Mouse (Mus musculus) heart, embryonic 12.5 days (tissue): ENCODE measurements around the gene Art5. TPM values are rescaled to one million over a fixed set of nuclear protein-coding genes. Genes with fewer than 3 reads are reported as not detected.

Experiments
- ATAC-seq: fragments of 200-750 bp; cut with Nextera tagmentation; 2 replicates; pipeline ENCODE4 v1.8.0; 2017; ENCODE audit warnings: moderate TSS enrichment, moderate library complexity; ENCODE audit not compliant: insufficient number of reproducible peaks, low FRiP score
- H3K27ac ChIP-seq: fragments of 300-500 bp; sonication (generic); 2 replicates; pipeline ENCODE4 v1.5.1; 2016; ENCODE audit warnings: mild to moderate bottlenecking, moderate library complexity; ENCODE audit not compliant: poor library complexity, severe bottlenecking
- H3K27me3 ChIP-seq: fragments of 300-500 bp; sonication (generic); replicated peaks from 2 replicates; pipeline ENCODE4 v1.6.1; 2016; ENCODE audit warnings: mild to moderate bottlenecking, moderate library complexity
- H3K36me3 ChIP-seq: fragments of 300-500 bp; sonication (generic); 2 replicates; pipeline ENCODE4 v1.6.1; 2016; ENCODE audit warnings: mild to moderate bottlenecking, moderate library complexity
- H3K4me1 ChIP-seq: fragments of 300-500 bp; sonication (generic); replicated peaks from 2 replicates; pipeline ENCODE4 v1.6.1; 2016; ENCODE audit warnings: mild to moderate bottlenecking
- H3K4me2 ChIP-seq: fragments of 300-500 bp; sonication (generic); 2 replicates; pipeline ENCODE4 v1.6.1; 2016; ENCODE audit warnings: mild to moderate bottlenecking, moderate library complexity
- H3K4me3 ChIP-seq: fragments of 300-500 bp; sonication (generic); 2 replicates; pipeline ENCODE4 v1.5.1; 2016; ENCODE audit warnings: mild to moderate bottlenecking
- H3K9ac ChIP-seq: fragments of 300-500 bp; sonication (generic); 2 replicates; pipeline ENCODE4 v1.6.1; 2016; ENCODE audit warnings: mild to moderate bottlenecking, moderate library complexity
- H3K9me3 ChIP-seq: fragments of 300-500 bp; sonication (generic); replicated peaks from 2 replicates; pipeline ENCODE4 v1.6.1; 2016; ENCODE audit warnings: mild to moderate bottlenecking, moderate library complexity
- WGBS: fragments of 180-500 bp; shearing (Covaris S2); methylation state at CpG from one replicate; pipeline ENCODE4 v1.1.7; 2016; 5-methylcytosine and 5-hydroxymethylcytosine counted together
- polyA plus RNA-seq: library from polyadenylated mRNA; unstranded; fragments of >200 nt; fragmentation: Nextera tagmentation; extraction: Ambion mirVana; gene quantifications from 2 replicates; pipeline ENCODE4 v1.2.1, GENCODE M21; 2016

Gene Art5
- polyA plus RNA-seq: 1.4 and 2.3 TPM in 2 replicates

DNA sequence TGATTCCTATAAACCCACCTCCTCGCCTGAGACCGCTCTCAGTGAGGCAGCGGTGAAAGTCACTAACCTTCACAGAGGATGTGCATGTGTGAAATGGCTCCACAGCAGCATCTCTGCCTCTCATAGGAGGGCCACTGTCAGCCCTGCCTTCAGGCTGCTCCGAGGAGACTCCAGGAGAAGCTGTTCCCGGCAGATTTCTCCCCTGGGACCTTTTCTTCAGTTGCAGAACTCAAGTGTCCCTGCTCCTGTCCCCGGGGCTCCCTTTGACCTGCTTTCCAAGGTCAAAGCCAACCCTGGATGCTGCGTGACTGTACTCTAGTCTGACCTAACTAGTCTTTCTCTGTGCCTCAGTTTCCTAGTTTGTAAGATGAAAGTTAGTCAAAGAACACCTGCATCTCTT lies at the start of gene Art5:
TSS of gene Art5 (minus strand) at position 319 of the 400 bp plus-strand sequence.
- Histone ChIP-seq H3K4me2 (no peak within 1 kb of the TSS), H3K36me3 (no peaks in the 10 kb centered on the region), H3K27me3 (peaks cover 9% of the 10 kb centered on the region; the same call in 1 of the 2 replicates), H3K27ac (no peak within 1 kb of the TSS), H3K9ac (no peak within 1 kb of the TSS), H3K9me3 (no peaks in the 10 kb centered on the region), H3K4me1 (peaks cover 11% of the 10 kb centered on the region), H3K4me3 (no peak within 1 kb of the TSS)
- WGBS: 76% methylated on average over 7 of the region's 7 CpGs
- no peak for ATAC-seq

GRCm38 (mm10) chr7:102153691-102154090 lies 44.4 kb upstream of the Art5 start:
- ATAC-seq: no peak
- H3K4me3 ChIP-seq: no peak overlapping the region
- 90% methylated on average over 5 of the region's 5 CpGs for WGBS
- no peak overlapping the region for H3K9ac ChIP-seq
- H3K4me2 ChIP-seq: no peak overlapping the region
- H3K36me3 ChIP-seq: peaks cover 60% of the 10 kb centered on the region
- H3K9me3 ChIP-seq: no peaks in the 10 kb centered on the region
- H3K27ac ChIP-seq: no peak overlapping the region
- no peaks in the 10 kb centered on the region for H3K27me3 ChIP-seq
- no peaks in the 10 kb centered on the region for H3K4me1 ChIP-seq

DNA sequence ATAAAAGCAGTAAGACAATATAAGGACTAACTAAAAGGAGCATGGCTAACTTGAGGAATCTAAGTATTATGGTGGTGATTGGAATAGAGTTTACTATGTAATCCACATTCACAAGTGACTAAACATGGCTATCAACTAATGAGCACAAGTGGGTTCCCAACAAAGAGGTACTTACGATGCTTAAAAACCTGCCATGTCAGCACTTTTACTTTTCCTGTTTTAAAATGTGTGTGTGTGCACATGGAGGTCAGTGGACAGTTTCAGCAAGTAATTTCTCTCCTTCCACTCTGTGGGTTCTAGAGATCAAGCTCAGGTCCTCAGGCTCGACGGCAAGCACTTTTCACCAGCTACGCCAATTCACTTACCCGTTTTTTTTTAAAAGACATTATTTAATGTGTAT lies 28.6 kb upstream of the Art5 start:
- ATAC-seq: no peak
- WGBS: 98% methylated on average over 5 of the region's 5 CpGs

DNA sequence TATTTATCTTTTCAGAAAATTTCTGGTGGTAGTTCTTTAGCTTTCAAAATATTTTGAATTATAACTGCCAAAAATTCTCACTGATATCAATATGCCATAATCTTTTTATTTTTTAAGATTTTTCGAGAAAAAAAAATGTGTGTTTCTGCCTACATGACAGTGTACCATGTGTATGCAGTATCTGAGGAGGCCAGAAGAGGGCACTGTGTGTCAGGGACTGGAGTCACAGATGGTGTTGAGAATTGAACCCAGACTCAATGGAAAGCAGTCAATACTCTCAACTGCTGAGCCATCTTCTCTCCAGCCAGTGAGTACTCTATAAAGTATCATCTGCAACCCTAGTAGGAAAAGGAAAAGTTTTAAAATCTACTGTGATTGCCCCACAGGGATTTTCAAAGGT lies 28.2 kb upstream of the Art5 start:
- no peak overlapping the region for H3K9ac ChIP-seq
- no peak for ATAC-seq
- WGBS: 84% methylated on average over 1 of the region's 1 CpGs
- H3K4me2 ChIP-seq: no peak overlapping the region
- H3K9me3 ChIP-seq: no peaks in the 10 kb centered on the region
- H3K27me3 ChIP-seq: no peaks in the 10 kb centered on the region
- no peak overlapping the region for H3K27ac ChIP-seq
- peaks cover 78% of the 10 kb centered on the region for H3K36me3 ChIP-seq
- H3K4me3 ChIP-seq: no peak overlapping the region
- no peaks in the 10 kb centered on the region for H3K4me1 ChIP-seq

More for the DNA sequence above, 28.6 kb upstream of the Art5 start:
- Histone ChIP-seq H3K4me2 (no peak overlapping the region), H3K9ac (no peak overlapping the region), H3K9me3 (no peaks in the 10 kb centered on the region), H3K36me3 (peaks cover 76% of the 10 kb centered on the region), H3K4me1 (no peaks in the 10 kb centered on the region), H3K27me3 (no peaks in the 10 kb centered on the region), H3K27ac (no peak overlapping the region), H3K4me3 (no peak overlapping the region)

- H3K4me1 ChIP-seq: no peaks in the 10 kb centered on the region
Measured at GRCm38 (mm10) chr7:102132395-102132794, 23.1 kb upstream of the Art5 start.

DNA sequence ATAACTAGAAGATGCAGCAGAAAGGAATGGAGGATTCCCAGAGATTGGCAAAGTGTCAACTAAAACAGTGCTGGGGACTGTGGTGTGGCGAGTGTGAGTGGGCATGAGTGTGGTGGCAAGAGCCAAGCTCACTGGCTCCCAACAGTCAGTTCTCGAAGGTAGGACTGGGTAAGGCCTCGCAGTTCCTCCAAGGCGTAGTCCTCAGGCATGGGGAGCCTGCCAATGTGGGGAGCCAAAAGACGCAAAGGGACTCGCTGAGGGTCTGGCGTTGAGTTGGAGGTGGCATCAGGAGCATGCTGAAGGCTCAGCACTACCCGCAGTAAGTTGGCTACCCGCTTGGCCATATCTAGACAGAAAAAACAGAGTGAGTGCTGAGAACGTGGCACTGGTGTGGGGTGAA lies 11.0 kb upstream of the Art5 start:
- WGBS: 93% methylated on average over 10 of the region's 10 CpGs
- Histone ChIP-seq H3K27ac (no peak overlapping the region), H3K9ac (no peak overlapping the region), H3K27me3 (no peaks in the 10 kb centered on the region), H3K9me3 (no peaks in the 10 kb centered on the region), H3K36me3 (peaks cover 72% of the 10 kb centered on the region), H3K4me3 (no peak overlapping the region), H3K4me2 (no peak overlapping the region), H3K4me1 (no peaks in the 10 kb centered on the region)
- ATAC-seq: no peak

More at GRCm38 (mm10) chr7:102132395-102132794, 23.1 kb upstream of the Art5 start:
- H3K9me3 ChIP-seq: no peaks in the 10 kb centered on the region
- H3K27me3 ChIP-seq: no peaks in the 10 kb centered on the region
- ATAC-seq: no peak
- no peak overlapping the region for H3K9ac ChIP-seq
- H3K27ac ChIP-seq: no peak overlapping the region
- 89% methylated on average over 4 of the region's 4 CpGs for WGBS
- H3K4me3 ChIP-seq: no peak overlapping the region
- H3K36me3 ChIP-seq: peaks cover 76% of the 10 kb centered on the region
- H3K4me2 ChIP-seq: no peak overlapping the region

DNA sequence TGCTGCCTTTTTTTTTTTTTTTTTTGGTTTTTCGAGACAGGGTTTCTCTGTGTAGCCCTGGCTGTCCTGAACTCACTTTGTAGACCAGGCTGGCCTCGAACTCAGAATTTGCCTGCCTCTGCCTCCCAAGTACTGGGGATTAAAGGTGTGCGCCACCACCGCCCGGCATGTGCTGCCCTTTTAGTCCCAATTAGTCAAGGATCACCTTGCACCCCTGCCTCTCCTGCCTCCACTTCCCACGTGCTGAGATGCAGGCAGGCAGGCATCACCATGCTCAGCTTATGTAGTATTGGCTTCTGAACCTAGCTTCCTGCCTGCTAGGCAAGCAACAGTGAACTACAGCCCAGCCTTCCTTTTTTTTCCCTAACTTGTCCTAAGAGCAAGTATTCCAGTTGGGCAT lies 8.1 kb upstream of the Art5 start:
- no peaks in the 10 kb centered on the region for H3K4me1 ChIP-seq
- H3K9me3 ChIP-seq: no peaks in the 10 kb centered on the region
- no peak overlapping the region for H3K27ac ChIP-seq
- peaks cover 9% of the 10 kb centered on the region; the same call in 1 of the 2 replicates for H3K27me3 ChIP-seq
- H3K4me2 ChIP-seq: no peak overlapping the region
- ATAC-seq: no peak
- WGBS: 77% methylated on average over 6 of the region's 6 CpGs
- H3K9ac ChIP-seq: no peak overlapping the region
- H3K4me3 ChIP-seq: no peak overlapping the region
- peaks cover 43% of the 10 kb centered on the region for H3K36me3 ChIP-seq

DNA sequence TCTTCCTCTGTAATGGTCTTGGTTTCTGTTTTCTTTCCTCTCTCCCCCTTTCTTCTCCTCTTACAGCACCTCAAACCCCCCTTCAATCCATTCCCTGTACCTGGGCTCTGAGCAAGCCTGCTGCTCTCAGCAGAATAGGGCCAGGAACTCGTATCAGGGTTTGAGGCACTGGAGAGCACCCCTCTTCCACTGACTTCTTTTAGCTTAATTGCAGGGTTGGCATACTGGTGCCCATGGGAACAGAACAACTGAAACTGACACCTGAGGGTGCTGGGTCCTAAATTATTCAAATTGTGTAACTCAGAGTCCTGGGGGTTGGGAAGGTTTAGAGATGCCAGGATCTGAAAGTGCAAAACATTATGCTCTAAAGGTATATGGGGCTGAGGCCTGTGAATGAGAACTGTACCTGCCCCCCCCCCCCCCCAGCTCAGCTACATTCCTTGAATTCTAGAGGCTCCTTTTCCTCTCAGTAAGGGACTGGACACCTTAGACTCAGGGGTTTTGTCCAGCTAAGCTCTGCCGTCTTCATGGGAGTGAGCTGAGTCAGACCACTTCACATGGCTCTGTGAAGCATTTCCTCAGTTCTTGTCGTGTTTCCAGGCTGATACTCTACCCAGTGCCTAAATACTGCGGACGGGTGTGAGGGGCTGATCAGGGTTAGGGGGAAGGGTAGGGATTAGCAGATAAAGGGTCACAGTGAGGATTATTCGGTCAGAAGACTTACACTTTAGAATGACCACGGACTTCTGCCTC lies 7.5 kb upstream of the Art5 start, which contains the start of gene Chrna10:
TSS of gene Chrna10 (minus strand) at position 250 of the 753 bp plus-strand sequence.
- H3K9ac ChIP-seq: no peak within 1 kb of the TSS

DNA sequence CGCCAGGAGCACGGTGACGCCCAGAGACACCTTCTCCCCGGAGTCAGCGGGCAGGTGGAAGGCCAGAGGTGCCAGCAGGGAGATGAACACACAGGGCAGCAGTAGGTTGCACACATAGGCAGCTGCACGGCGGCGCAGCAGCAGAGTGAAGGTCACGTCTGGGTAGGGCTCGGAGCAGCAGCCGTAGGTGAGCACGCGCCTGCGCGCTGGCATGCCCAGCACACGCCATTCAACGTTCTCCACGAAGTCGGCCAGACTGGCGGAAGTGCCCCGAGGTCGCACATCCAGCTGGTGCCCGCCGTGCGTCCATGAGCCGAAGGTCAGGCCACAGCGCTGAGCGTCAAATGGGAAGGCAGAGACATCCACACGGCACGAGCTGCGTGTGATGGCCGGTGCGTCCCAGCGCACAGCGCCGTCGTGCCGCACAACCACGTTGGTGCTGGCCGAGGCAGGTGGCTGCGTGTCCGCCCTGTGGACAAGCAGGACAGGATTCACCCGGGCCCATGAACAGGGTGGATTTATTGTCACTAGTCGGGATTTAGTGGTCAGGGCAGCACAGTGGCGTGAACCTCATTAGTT lies 4.0 kb upstream of the Art5 start:
- Histone ChIP-seq H3K36me3 (peaks cover 3% of the 10 kb centered on the region), H3K27ac (no peak overlapping the region), H3K4me3 (no peak overlapping the region), H3K4me2 (no peak overlapping the region), H3K27me3 (peaks cover 9% of the 10 kb centered on the region; the same call in 1 of the 2 replicates), H3K4me1 (no peaks in the 10 kb centered on the region), H3K9ac (no peak overlapping the region), H3K9me3 (no peaks in the 10 kb centered on the region)
- no peak for ATAC-seq
- WGBS: 66% methylated on average over 45 of the region's 45 CpGs

More for the DNA sequence above, 7.5 kb upstream of the Art5 start, which contains the start of gene Chrna10:
- Histone ChIP-seq H3K36me3 (peaks cover 37% of the 10 kb centered on the region), H3K4me2 (no peak within 1 kb of the TSS), H3K4me3 (no peak within 1 kb of the TSS), H3K27me3 (peaks cover 9% of the 10 kb centered on the region; the same call in 1 of the 2 replicates), H3K4me1 (no peaks in the 10 kb centered on the region), H3K9me3 (no peaks in the 10 kb centered on the region), H3K27ac (no peak within 1 kb of the TSS)
- no peak for ATAC-seq
- WGBS: 32% methylated on average over 7 of the region's 7 CpGs

DNA sequence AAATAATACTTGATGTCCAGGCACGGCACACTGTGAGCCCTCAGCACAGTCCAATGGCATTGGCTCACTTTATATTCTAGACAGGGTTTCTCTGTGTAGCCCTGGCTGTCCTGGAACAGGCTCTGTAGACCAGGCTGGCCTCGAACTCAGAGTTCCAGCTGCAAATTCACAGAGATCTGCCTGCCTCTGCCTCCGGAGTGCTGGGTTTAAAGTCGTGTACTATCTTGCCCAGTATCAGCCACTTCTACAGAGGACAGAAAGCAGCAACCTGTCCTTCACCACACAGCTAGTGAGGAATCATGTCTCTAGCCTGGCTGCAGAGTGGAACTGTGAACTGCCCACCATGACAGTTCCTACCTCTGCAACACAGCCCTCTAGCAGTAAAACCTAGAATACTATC lies 457 bp upstream of the Art5 start:
- H3K36me3 ChIP-seq: no peaks in the 10 kb centered on the region
- no peak overlapping the region for H3K9ac ChIP-seq
- peaks cover 9% of the 10 kb centered on the region; the same call in 1 of the 2 replicates for H3K27me3 ChIP-seq
- no peak for ATAC-seq
- no peaks in the 10 kb centered on the region for H3K9me3 ChIP-seq
- peaks cover 11% of the 10 kb centered on the region for H3K4me1 ChIP-seq
- no peak overlapping the region for H3K4me3 ChIP-seq
- WGBS: 79% methylated on average over 4 of the region's 4 CpGs
- H3K27ac ChIP-seq: no peak overlapping the region
- no peak overlapping the region for H3K4me2 ChIP-seq

GRCm38 (mm10) chr7:102108206-102108605 lies 1.1 kb downstream of the Art5 start:
- no peaks in the 10 kb centered on the region for H3K36me3 ChIP-seq
- no peak overlapping the region for H3K4me2 ChIP-seq
- no peaks in the 10 kb centered on the region for H3K9me3 ChIP-seq
- 79% methylated on average over 1 of the region's 1 CpGs for WGBS
- no peak overlapping the region for H3K27ac ChIP-seq
- peaks cover 12% of the 10 kb centered on the region for H3K4me1 ChIP-seq
- ATAC-seq: no peak
- peaks cover 4% of the 10 kb centered on the region; the same call in 1 of the 2 replicates for H3K27me3 ChIP-seq
- H3K9ac ChIP-seq: no peak overlapping the region
- H3K4me3 ChIP-seq: no peak overlapping the region
